Mouse (Mus musculus) erythroblast, adult 5-6 weeks (primary cell): ENCODE data around the gene Lrsam1. TPM values are rescaled to one million over a fixed set of nuclear protein-coding genes. Genes with fewer than 3 reads are reported as not detected.

Source experiments
- ATAC-seq: replicated peaks from 2 replicates; pipeline ENCODE4 v1.8.0; 2016; ENCODE audit warnings: moderate number of reproducible peaks, mild to moderate bottlenecking, moderate TSS enrichment, inconsistent platforms; ENCODE audit not compliant: poor library complexity, low FRiP score, severe bottlenecking
- total RNA-seq, 2 experiments: library from RNA; stranded (forward) in 1 of 2; stranded (reverse) in 1 of 2; fragments of 150-400 nt in 1 of 2; fragments of 200-764, 138-1000 nt in 1 of 2; gene quantifications; 2 replicates each; pipeline versions ENCODE4 v1.2.3 to v1.2.4; 2015 to 2017; ENCODE audit warnings: low replicate concordance in 2 of 2

The Lrsam1 gene
- total RNA-seq, 2 experiments from 2014 or later, result 3.1 to 3.5 TPM

DNA sequence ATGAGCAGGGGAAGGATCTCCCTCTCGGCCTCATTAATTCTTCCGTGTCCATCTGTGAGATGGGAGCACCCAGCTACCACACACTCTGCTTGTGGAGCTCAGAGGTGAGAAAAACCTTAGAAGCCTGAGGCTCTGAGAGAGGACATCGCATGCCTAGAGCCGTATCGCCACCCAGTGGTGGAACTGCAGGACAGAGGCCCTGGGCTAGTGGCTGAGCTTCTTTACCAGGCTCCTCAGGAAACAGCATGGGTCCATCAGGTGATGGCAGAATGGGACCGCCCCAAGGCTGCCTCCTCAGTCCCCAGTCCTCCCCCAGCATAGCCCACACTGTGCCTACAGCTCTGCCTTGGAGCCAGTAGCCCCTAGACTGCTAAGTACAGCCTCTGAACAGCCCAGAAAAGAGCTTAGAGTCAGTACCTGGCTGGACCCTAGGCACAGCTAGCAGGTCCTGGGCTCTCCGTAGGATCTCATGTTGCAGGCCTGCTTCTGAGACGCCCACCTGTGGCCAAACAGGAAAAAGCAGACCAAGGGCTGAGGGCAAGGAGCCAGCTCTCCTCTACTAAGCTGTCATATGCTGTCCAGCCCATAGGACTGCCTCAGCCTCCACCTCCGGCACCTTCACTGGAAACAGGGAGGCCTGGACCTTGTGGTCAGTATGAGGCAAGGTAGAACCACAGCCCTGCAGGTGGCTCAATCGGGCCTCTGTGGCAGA lies 33.0 kb downstream of the Lrsam1 start:
- no peak for ATAC-seq

DNA sequence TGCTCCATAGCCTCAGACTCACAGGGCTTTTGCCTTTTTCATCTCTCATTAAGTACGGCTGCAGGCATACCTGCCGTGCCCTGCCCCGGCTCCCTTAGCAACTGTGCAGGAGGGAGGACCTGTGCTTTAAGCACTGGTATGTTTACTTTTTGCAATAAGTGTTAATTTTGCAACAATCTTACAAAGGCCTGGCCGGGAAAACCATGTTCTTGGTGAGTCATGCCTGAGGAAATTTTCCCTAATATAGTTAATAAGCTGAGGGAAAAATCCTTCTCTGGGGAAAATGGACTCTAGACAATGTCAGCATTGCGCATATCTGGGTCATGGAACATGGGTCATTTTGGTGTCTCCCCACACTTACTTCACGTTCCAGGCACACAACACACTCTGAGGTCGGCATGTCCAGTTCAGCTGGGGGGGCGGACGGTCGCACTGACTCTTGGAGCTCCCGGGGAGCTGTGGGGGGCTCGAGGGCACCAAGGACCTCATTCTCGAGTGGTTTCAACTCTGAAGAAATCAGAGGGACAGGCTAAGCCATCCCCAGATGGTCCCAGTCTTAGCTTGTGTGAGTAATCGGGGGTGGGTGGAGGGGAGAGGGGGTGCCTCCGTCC lies 33.7 kb downstream of the Lrsam1 start:
- no peak for ATAC-seq

DNA sequence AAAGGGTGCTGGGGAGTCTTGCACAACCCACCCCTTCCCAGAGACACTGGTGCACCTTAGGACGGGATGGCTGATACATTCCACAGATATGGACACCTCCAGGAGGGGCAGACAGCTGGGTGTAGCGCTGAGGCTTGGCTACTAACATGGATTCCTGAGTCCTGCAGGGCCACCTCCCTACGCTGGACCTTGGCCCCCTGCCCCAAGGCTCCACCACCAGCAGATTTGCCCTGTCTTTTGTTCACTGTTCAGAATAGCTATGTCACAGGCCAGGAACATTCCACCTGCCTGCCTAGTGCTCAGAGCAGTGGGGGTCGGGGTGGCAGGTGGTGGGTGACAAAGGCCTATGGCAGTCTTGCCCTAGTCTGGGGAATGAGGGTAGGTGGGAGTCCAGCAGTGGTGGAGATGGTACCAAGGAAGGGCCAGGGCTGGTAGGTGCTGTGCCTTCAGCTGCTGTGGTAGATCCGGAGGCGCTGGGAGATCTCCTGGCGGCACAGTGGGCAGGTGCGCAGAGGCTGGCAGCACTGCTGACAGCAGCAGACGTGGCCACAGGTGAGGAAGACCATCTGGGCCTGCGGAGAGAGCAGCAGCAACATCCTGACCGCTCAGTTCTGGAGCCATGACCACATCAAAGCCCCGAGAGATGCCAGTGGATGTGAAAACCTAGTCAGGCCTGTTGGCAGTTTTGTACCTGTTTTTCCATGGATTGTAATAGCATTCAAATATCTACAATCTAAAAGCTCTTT lies 34.9 kb downstream of the Lrsam1 start:
- ATAC-seq, result no peak

DNA sequence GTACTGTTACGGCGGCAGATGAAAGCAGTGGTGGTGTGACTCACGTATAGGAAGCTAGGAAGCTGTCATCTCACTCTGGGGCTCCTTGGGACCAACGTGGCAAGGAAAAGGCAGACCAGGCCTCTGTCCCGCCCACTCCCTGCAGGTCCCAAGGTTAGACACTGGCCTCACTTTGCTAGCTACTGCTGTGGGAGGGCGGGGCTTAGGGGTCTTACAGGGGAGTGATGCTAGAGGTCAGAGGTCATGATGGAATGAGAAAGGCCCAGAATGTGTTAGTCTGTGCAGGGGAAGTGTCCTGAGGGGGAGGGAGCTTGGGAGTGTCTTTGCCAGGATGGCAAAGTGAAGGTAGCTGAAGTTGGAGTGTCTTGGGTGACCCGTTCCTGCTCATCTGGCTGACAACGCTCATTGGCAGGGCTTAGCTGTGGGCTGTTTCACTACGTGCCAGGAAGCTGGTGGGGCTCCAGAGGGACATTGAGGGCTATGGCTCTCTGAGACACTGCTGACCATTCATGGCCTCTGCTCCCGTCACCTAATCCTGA lies 37.0 kb downstream of the Lrsam1 start:
- ATAC-seq, result no peak

DNA sequence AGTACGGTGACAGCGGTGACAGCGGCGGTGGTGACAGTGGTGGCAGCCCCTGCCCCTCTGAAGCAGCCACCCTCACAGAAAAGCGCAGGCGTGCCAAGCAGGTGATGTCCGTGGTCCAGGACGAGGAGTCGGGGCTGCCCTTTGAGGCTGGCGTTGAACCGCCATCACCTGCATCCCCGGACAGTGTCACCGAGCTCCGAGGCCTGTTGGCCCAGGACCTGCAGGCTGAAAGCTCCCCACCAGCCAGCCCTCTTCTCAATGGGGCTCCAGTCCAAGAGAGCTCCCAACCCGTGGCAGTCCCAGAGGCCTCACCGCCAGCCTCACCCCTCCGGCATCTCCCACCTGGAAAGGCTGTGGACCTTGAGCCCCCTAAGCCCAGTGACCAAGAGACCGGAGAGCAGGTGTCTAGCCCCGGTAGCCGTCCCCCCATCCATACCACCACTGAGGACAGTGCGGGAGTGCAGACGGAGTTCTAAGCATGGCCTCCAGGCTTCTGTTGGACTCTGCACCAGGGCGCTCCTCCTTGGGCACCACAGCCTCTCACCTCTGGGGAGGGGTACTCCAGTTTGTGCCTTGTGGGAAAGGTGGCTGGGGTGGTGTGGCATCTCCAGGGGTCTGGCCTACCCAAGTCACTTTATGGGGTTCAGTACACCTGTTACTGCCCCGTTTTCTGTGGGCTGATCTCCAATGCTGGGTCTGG lies 37.7 kb downstream of the Lrsam1 start:
- no peak for ATAC-seq

DNA sequence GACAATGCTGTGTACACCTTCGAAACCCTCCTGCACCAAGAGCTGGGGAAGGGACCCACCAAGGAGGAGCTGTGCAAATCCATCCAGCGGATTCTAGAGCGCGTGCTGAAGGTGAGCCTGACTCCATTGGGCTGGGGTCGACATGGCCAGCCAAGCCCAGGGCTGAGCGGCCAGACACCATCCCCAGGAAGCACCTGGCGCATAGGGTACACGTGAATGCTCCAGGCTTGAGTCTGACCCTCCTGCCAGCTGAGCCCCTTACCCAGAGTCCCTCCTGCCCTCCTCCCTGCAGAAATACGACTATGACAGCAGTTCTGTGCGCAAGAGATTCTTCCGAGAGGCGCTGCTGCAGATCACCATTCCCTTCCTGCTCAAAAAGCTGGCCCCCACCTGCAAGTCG lies 38.9 kb downstream of the Lrsam1 start:
- no peak for ATAC-seq

DNA sequence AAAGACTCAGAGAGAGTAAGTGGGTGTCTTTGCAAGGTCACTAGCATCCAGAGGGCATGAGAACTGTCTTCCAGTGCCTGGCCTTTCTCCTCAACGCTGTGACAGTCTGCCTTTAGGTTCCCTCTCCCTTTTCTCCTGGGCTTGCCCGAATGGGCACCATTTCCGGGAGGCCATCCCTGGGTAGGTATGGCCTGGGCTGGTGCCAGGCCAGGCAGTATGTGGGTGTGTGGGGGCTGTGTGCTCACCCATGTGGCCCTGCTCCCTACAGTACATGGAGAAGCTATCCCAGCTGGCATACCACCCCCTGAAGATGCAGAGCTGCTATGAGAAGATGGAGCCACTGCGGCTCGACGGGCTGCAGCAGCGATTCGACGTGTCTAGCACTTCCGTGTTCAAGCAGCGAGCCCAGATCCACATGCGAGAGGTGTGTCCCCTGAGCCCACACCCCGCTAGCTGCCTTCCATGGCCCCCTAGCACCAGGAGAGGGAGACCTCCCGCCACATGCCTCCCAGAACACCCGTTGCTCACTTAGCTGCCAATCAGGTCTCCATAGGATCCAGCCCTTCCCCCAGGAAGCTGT lies 39.5 kb downstream of the Lrsam1 start:
- no peak for ATAC-seq

DNA sequence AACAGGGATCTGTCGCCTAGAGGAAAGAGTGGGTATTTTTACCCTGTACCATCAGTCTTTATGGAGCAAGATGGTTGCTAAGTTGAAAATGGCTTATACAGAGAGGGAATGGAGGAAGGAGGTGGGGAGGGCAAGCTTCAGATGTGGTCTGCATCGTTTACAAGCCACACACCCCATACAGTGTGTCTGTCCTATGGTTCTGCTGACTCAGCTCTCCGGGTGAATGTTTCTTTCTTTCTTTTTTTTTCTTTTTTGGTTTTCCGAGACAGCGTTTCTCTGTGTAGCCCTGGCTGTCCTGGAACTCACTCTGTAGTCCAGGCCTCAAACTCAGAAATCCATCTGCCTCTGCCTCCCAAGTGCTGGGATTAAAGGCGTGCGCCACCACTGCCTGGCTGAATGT lies 40.2 kb downstream of the Lrsam1 start:
- ATAC-seq, result no peak

DNA sequence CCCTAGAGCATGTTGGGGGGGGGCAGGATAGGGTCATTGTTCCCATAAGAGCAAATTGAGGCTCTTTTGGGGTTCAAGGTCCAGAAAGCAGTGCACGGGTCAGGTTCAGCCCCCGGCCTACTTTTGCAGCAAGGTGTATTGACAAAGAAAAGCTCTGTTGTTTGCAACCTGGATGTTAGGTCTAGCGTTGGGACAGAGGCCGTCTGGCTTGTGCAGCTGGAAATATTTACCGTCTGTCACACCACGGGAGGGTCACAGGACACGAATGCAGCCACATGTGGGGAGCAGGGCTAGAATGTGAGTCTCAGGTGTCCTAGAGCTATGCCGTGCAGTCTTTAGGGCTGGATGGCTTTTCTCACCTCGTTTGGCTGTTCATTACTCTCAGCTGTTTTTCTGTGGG lies 43.0 kb downstream of the Lrsam1 start:
- ATAC-seq, result no peak

DNA sequence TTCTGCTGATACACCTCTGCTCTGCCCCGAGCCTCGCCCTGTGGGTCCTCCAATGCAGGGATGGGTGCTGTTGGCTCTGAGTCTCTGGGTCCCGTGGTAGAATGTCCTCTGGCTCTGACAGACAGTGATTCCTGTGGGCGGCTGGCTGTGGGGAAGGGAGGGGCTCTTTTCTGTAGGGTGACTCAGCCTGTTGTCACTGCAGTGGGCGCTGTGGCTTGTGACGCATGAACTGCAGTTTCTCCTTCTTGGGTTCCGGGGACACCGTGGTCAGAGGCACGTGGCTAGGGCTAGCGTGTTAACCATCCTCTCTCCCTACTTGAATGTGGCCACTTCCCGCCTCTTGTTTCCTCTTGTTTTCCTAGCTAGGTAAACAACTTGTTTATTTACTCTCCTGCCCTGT lies 43.9 kb downstream of the Lrsam1 start:
- no peak for ATAC-seq

DNA sequence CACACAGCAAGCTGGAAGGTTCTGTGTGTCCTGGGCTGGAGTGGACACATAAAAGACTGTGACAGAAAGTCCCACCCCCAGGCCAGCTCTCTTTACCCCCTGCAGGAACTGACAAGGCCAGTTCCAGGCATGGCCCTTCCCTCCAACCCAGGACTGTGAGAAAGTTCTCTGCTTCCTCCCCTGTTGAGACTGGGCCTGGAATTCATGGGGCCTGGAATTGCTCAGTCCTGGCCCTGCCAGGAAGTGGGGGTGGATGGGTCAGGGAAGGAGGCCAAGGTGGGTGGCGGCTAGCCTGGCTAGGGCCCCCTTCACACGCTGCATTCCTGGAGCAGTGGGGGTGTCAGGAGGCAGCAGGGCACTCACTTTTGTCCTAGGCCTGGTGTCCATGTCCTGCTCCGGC lies 46.5 kb downstream of the Lrsam1 start:
- no peak for ATAC-seq

DNA sequence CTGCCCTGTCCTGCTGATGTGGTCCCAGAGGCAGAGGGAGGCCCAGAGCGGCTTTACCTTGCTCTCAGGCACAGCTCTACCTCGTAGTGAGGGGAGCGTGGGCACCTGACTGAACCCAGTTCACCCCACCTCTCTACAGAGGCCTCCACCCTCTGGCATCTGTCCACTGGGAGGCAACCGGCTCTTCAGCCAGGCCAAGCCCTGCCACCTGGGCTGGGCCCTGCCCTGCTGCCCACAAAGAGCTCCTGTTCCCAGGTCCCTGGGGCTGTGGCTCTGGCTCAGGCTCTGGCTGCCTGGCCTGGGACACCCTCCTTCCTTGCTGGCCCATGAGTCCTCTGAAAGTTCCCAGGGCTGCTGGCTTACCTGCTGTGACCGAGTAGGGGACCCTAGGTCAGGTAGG lies 47.1 kb downstream of the Lrsam1 start:
- ATAC-seq, result no peak

DNA sequence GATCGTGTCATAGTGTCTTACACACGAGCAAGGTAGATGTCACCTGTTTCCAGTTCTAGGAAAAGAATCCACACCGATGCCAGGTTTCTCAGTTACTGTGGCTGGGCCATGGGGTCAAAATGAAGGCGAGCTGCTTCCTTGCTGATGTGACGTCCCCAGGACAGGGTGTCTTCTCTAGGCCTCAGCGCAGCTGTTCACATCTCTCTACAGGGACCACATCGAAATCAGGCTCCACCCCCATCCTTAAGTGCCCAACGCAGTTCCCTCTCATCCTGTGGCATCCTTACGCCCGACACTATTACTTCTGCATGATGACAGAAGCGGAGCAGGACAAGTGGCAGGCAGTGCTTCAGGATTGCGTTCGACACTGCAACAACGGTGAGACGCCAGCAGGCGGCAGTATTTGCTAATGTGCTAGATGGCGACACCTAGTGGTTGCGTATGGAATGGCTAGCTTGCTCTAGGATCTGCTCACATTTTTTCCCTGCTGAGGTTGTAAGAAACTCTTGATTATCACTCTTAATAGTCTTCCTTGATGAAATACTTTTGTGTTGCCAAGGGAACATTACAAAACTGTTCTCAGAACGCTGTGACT lies 49.1 kb downstream of the Lrsam1 start:
- peak; percentile 83 for ATAC-seq

DNA sequence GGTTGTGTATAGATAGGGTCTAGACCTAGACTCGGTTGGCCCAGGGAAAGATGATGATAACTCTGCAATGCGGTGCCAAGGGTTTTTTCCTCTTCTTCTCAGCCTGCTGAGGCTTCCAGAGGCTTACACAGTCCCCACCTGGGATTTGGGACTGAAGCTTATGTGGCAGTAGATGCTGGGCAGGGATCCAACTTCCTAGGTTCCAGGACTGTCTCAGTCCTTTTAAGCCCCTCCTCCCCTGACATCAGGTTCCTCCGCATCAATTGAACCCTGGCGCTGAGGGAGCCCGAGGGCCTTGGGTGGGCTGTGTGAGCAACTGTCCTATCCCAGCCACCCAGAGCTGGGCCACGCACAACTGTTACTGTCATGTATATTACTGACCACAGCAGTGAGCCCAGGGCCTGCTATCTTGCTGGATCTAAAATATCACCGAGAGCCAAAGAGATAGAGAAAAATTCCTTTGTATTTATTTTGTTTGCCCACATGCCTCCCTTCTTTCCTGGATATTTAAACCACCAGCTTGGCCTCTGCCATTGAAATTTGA lies 49.7 kb downstream of the Lrsam1 start:
- no peak for ATAC-seq

DNA sequence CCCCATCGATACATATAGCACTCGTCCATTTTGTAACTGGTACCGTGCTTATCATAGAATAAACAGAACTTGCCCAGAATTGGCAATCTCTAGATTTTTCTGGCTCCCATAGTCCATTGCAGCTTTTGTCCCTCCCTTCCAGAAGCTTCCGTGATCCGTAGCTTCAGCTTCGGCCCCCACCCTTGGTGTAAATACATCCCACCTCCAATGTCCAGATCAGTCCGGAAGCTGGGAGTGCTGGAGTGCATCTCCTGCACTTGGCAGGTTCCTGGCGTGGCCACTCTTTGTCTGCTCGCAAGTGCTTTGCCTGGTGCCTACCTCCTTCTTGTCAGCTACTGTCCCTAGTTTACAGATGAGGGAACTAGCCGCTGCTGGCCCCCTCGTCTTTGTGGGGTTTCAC lies 52.6 kb downstream of the Lrsam1 start:
- ATAC-seq, result no peak

DNA sequence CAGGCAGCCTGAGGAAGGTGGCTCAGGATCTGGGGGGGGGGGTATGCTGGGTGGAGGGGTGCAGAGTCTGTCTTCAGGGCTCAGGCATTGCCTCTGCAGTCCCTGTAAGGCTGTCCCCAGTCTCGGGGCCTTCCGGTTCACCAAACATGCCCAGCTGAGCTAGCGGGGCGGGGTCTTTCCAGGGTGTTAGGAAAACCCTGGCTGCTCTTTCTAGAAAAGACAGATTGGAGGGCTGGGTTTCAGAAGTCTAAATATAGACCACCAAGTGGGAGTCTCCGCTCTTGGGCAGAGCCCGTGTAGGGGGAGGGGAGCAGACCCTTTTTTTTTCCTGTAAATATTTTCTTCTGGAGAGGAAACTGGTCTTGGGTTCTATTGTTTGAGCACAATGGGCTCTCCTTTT lies 53.1 kb downstream of the Lrsam1 start:
- no peak for ATAC-seq

DNA sequence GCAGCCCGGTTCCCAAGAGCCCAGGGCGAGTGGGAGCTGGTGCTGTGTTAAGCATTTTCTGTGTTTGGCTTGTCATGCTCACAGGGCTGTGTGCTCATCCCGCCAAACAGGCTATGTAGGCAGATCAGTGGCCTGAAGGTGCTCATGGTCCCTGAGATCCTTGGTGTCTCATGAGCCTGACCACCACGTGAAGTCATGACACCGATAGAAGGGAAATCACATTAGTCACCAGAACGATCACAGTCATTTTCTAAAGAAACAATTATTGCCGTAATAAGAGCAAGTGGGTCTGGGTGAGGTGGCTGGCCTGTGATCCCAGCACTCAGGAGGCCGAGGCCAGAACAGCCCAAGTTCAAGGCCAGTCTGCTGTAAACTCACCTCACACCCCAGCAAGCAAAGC lies 54.0 kb downstream of the Lrsam1 start:
- no peak for ATAC-seq

DNA sequence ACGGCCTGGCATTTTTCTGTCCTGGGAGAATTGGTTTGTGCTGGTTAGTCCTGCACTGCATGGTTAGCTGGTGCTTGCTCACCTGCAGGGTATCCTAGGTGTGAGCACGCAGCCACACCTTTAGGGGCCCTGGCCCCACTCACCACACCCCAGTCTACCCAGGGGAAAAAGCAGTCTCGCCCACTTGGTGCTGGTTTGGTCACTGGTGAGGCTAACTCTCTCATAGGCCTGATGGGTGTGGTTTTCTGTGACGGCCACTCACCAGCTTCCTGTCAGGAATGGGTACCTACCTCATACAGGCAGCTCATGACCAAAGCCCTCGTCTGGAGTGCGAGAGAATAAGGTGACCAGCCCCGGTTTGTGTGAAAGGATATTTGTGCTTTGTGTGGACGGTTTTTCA lies 56.1 kb downstream of the Lrsam1 start:
- ATAC-seq, result no peak

DNA sequence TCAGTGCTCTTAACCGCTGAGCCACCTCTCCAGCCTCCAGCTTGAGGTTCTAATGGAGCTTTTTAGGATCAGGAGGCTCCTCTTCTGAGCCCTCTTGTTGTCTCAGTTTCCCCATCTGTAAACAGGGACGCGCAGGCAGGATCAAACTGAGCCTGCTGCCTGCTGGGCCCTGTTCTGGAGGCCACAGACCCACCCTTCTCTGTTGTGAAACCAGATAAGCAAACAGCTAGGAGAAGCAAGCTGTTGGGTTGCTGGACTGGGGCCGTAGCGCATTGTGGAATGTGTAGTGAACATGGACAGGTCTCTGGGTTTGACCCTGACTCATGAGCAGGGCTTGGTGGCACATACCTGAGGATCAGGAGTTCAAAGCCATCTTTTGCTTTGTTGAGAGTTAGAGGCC lies 56.8 kb downstream of the Lrsam1 start:
- no peak for ATAC-seq
